Comparison of ENCODE assay signal across 21 mouse cellular contexts in genomic region chr16:48074879-48075278, GRCm38 (mm10).
A peak's percentile ranks its signal among the peaks of the same experiment; 100 is the strongest.
DNase-seq lines count a peak whose midpoint lies in the region; ATAC-seq lines count a peak whose summit lies in the region.
"Had no signal": no experiment of that assay in that cellular context is flagged by ENCODE, and none has a peak within 500 bp of the region (broad histone marks: within the 10 kb centered on the region; RNA-seq: fewer than 3 reads in every experiment).

No protein-coding gene starts in this region.

- H3K4me3 ChIP-seq in intestine, embryonic 15.5 days (replicated peaks), result no peak overlapping the region
- H3K4me3 ChIP-seq: embryonic facial prominence, embryonic 10.5 days; forebrain, embryonic 13.5 days; heart, embryonic 12.5 days; hindbrain, embryonic 10.5 days had no signal

- no peaks in the 10 kb centered on the region for H3K36me3 ChIP-seq in intestine, embryonic 15.5 days
- H3K36me3 ChIP-seq: embryonic facial prominence, embryonic 10.5 days; G1E; heart, embryonic 12.5 days; hindbrain, embryonic 10.5 days had no signal

- no peak overlapping the region for H3K4me2 ChIP-seq in intestine, embryonic 15.5 days (replicated peaks)
- H3K4me2 ChIP-seq: forebrain, embryonic 13.5 days; heart, embryonic 12.5 days; hindbrain, embryonic 14.5 days had no signal

- no peaks in the 10 kb centered on the region for H3K27me3 ChIP-seq in intestine, embryonic 15.5 days (replicated peaks)
- H3K27me3 ChIP-seq: forebrain, embryonic 13.5 days; heart, embryonic 12.5 days had no signal

- H3K27ac ChIP-seq in intestine, embryonic 15.5 days, result no peak overlapping the region
- H3K27ac ChIP-seq: embryonic facial prominence, embryonic 10.5 days; forebrain, embryonic 13.5 days; hindbrain, embryonic 10.5 days; hindbrain, embryonic 14.5 days had no signal

- no peak overlapping the region for H3K9ac ChIP-seq in intestine, embryonic 15.5 days
- H3K9ac ChIP-seq: forebrain, embryonic 13.5 days; forebrain, postnatal 0 days; heart, embryonic 12.5 days; hindbrain, embryonic 14.5 days had no signal

- 89% methylated on average over 4 of the region's 4 CpGs for WGBS in intestine, embryonic 15.5 days

- H3K9me3 ChIP-seq in intestine, embryonic 15.5 days, result no peaks in the 10 kb centered on the region
- H3K9me3 ChIP-seq: embryonic facial prominence, embryonic 10.5 days; forebrain, embryonic 13.5 days; G1E had no signal

- peak; percentile 99 for ATAC-seq in cerebellum, adult (ENCODE audit: insufficient number of reproducible peaks, low FRiP score, low TSS enrichment)
- no peak for ATAC-seq in intestine, embryonic 15.5 days
- ATAC-seq: CD4-positive, CD25-positive, alpha-beta regulatory T cell, adult 4 months; forebrain, embryonic 13.5 days; forebrain, postnatal 0 days; intestine, embryonic 16.5 days had no signal

- H3K4me1 ChIP-seq in intestine, embryonic 15.5 days (replicated peaks), result no peaks in the 10 kb centered on the region
- H3K4me1 ChIP-seq: embryonic facial prominence, embryonic 10.5 days; forebrain, embryonic 13.5 days; heart, embryonic 12.5 days; hindbrain, embryonic 10.5 days had no signal

- no peak for DNase-seq in cerebellum, postnatal 4 days (ENCODE audit: low spot score in 2 of 2)
- DNase-seq in cerebellum, adult 11-12 months, result peak; percentile 51
- DNase-seq in cerebellum, adult 9-10 months, result peak; percentile 70
- peak; percentile 27 to 57 for DNase-seq in cerebellum, postnatal 25 days
- no peak for DNase-seq in left cerebral cortex, postnatal 10 days (ENCODE audit: extremely low spot score in 1 of 2, low spot score in 2 of 2)
- DNase-seq in kidney, postnatal 36 days, result no peak
- DNase-seq: adrenal gland, adult 8-10 months; adrenal gland, postnatal 36 days; B cell, adult 2 months; forebrain, postnatal 0 days; gastrocnemius, postnatal 25 days had no signal

- intact Hi-C loops in left cerebral cortex, postnatal 10 days (cut with DNase I), result no loop called here

Comparison
In these comparisons a context has a peak if more than half of its experiments do, and no peak if none do; other contexts are left out.
1. DNase-seq: peak in cerebellum, adult 11-12 months (single experiment), cerebellum, adult 9-10 months (single experiment) and cerebellum, postnatal 25 days (2 of 2); none in cerebellum, postnatal 4 days (0 of 2), left cerebral cortex, postnatal 10 days (0 of 2) and kidney, postnatal 36 days (0 of 2).